Comparison of ENCODE assay signal across 29 mouse cellular contexts in genomic region chr2:31935054-31935453, GRCm38 (mm10). TPM values are rescaled to one million over a fixed set of nuclear protein-coding genes. Genes with fewer than 3 reads are reported as not detected.
DNase-seq lines count a peak whose midpoint lies in the region; ATAC-seq and TF ChIP-seq lines count a peak whose summit lies in the region.
"Had no signal": no experiment of that assay in that cellular context is flagged by ENCODE, and none has a peak within 500 bp of the region (broad histone marks: within the 10 kb centered on the region; RNA-seq: fewer than 3 reads in every experiment).

No protein-coding gene starts in this region.

- no peak overlapping the region for H3K27ac ChIP-seq in hindbrain, embryonic 16.5 days (ENCODE audit: low read depth, low read length)
- H3K27ac ChIP-seq: heart, adult 2 months; hindbrain, embryonic 14.5 days; kidney, embryonic 15.5 days; left cerebral cortex, adult 2 months; limb, embryonic 12.5 days; neural tube, embryonic 12.5 days had no signal

- H3K9ac ChIP-seq in hindbrain, embryonic 16.5 days (ENCODE audit: low read depth, low read length) = no peak overlapping the region
- H3K9ac ChIP-seq: heart, embryonic 12.5 days; hindbrain, embryonic 14.5 days; kidney, embryonic 15.5 days; limb, embryonic 12.5 days; neural tube, embryonic 12.5 days had no signal

- no peaks in the 10 kb centered on the region for H3K4me1 ChIP-seq in hindbrain, embryonic 16.5 days (ENCODE audit: control insufficient read depth, insufficient read depth, low read depth, low read length)
- H3K4me1 ChIP-seq: kidney, embryonic 15.5 days; limb, embryonic 12.5 days had no signal

- no peaks in the 10 kb centered on the region for H3K36me3 ChIP-seq in C2C12 (ENCODE audit: control insufficient read depth, insufficient read depth)
- H3K36me3 ChIP-seq in hindbrain, embryonic 16.5 days (ENCODE audit: control insufficient read depth, insufficient read depth, low read length) = no peaks in the 10 kb centered on the region
- H3K36me3 ChIP-seq: G1E; heart, embryonic 12.5 days; kidney, embryonic 15.5 days; limb, embryonic 12.5 days; neural tube, embryonic 12.5 days had no signal

- H3K27me3 ChIP-seq in C2C12 (ENCODE audit: control insufficient read depth, insufficient read depth, insufficient read length) = no peaks in the 10 kb centered on the region
- H3K27me3 ChIP-seq in hindbrain, embryonic 16.5 days (replicated peaks; ENCODE audit: control insufficient read depth, insufficient read depth, low read length) = no peaks in the 10 kb centered on the region
- H3K27me3 ChIP-seq: kidney, embryonic 15.5 days; limb, embryonic 12.5 days; neural tube, embryonic 12.5 days had no signal

- no peak for ATAC-seq in hindbrain, embryonic 16.5 days
- ATAC-seq: forebrain, embryonic 16.5 days; inflammation-experienced regulatory T-cells, adult 6 months had no signal

- H3K9me3 ChIP-seq in hindbrain, embryonic 16.5 days (ENCODE audit: control insufficient read depth, low read length) = no peaks in the 10 kb centered on the region
- H3K9me3 ChIP-seq: G1E; heart, embryonic 12.5 days; kidney, embryonic 15.5 days; limb, embryonic 12.5 days; megakaryocyte, embryonic 14.5 days; neural tube, embryonic 12.5 days had no signal

- 40% methylated on average over 4 of the region's 4 CpGs for WGBS in hindbrain, embryonic 16.5 days

- TF ChIP-seq CTCF in C2C12 (IDR thresholded peaks at IDR 0.05; ENCODE audit: control insufficient read depth, insufficient read depth, insufficient read length) = no peak

- H3ac ChIP-seq in C2C12 (ENCODE audit: control insufficient read depth, insufficient read length, low read depth) = no peak overlapping the region

- peak; percentile 23 for DNase-seq in embryo, embryonic 10 days (ENCODE audit: low spot score)
- DNase-seq in embryo, embryonic 9.5 days (ENCODE audit: extremely low spot score) = no peak
- DNase-seq in 3134 (ENCODE audit: extremely low read depth, insufficient read length, low spot score) = peak; percentile 80
- DNase-seq in embryo, embryonic 11 days = peak; percentile 14
- no peak for DNase-seq in cerebellum, adult 18-20 months
- no peak for DNase-seq in retina, embryonic 14.5 days (ENCODE audit: low spot score)
- DNase-seq: adrenal gland, postnatal 14 days; cerebellum, adult 11 months; cerebellum, adult 9-11 months; heart, adult 2 months; kidney, adult 18-20 months; kidney, postnatal 25 days; lung, postnatal 10 days; midbrain, embryonic 14.5 days; thymus, adult 2 months; thymus, postnatal 36 days had no signal

- no peak overlapping the region for H3K4me3 ChIP-seq in C2C12 (ENCODE audit: insufficient read depth, poor library complexity, severe bottlenecking)
- H3K4me3 ChIP-seq in hindbrain, embryonic 16.5 days (ENCODE audit: low read length) = no peak overlapping the region
- H3K4me3 ChIP-seq: heart, adult 2 months; heart, embryonic 12.5 days; kidney, embryonic 15.5 days; left cerebral cortex, adult 2 months; limb, embryonic 12.5 days; megakaryocyte, embryonic 14.5 days; neural tube, embryonic 12.5 days had no signal

- no peak overlapping the region for H3K4me2 ChIP-seq in hindbrain, embryonic 16.5 days (ENCODE audit: low read length)
- H3K4me2 ChIP-seq: heart, embryonic 12.5 days; hindbrain, embryonic 14.5 days; kidney, embryonic 15.5 days; limb, embryonic 12.5 days; liver, embryonic 11.5 days; neural tube, embryonic 12.5 days had no signal

- no peaks in the 10 kb centered on the region for H3K79me2 ChIP-seq in C2C12 (ENCODE audit: control insufficient read depth, insufficient read depth)

- H3K79me3 ChIP-seq in C2C12 (ENCODE audit: low read depth) = no peaks in the 10 kb centered on the region

TF ChIP-seq in C2C12, 6 proteins besides CTCF, POLR2A, EP300 and RAD21:
- TF ChIP-seq MYOD1 (IDR thresholded peaks at IDR 0.05; ENCODE audit: control insufficient read depth, insufficient read length, low read depth) (peak; percentile 83), CEBPB (IDR thresholded peaks at IDR 0.05; ENCODE audit: low read depth) (peak; percentile 98), USF1 (IDR thresholded peaks at IDR 0.05; ENCODE audit: low read depth) (no peak), MAX (IDR thresholded peaks at IDR 0.05) (peak; percentile 91), FOSL1 (IDR thresholded peaks at IDR 0.05; ENCODE audit: insufficient read depth, low read length, poor library complexity, severe bottlenecking) (no peak), MYOG (IDR thresholded peaks at IDR 0.05; ENCODE audit: control insufficient read depth, extremely low read depth, insufficient read length) (no peak)

RNA-seq across cellular contexts. Expression of gene Aif1l, which starts 14.9 kb away (rescaled TPM):
- polyA plus RNA-seq in C2C12 (2012; fragmentation: generic; extraction: Trizol) = 55.4 TPM
- polyA plus RNA-seq in hindbrain, embryonic 16.5 days (2015; fragmentation: Nextera tagmentation; extraction: Ambion mirVana) = 23.0 and 23.3 TPM in 2 replicates
- polyA plus RNA-seq: G1E had no signal

RNA-seq across cellular contexts. Expression of gene Nup214, which starts 39.2 kb away (rescaled TPM):
- polyA plus RNA-seq in C2C12 (2012; fragmentation: generic; extraction: Trizol) = 42.2 TPM
- polyA plus RNA-seq in hindbrain, embryonic 16.5 days (2015; fragmentation: Nextera tagmentation; extraction: Ambion mirVana) = 51.7 and 54.7 TPM in 2 replicates

RNA-seq across cellular contexts. Expression of gene Lamc3, which starts 48.0 kb away (rescaled TPM):
- 0.02 TPM for polyA plus RNA-seq in C2C12 (2012; fragmentation: generic; extraction: Trizol)
- polyA plus RNA-seq in hindbrain, embryonic 16.5 days (2015; fragmentation: Nextera tagmentation; extraction: Ambion mirVana) = 3.2 and 5.8 TPM in 2 replicates
- polyA plus RNA-seq: G1E; inflammation-experienced regulatory T-cells, adult 6 months had no signal

Comparison
In these comparisons a context has a peak if more than half of its experiments do, and no peak if none do; other contexts are left out.
1. DNase-seq: peak in embryo, embryonic 10 days (single experiment), 3134 (single experiment) and embryo, embryonic 11 days (single experiment); none in embryo, embryonic 9.5 days (single experiment), cerebellum, adult 18-20 months (0 of 2) and retina, embryonic 14.5 days (single experiment).